Mouse (Mus musculus): Measurements from ENCODE around the gene Scd1. TPM values are rescaled to one million over a fixed set of nuclear protein-coding genes. Genes with fewer than 3 reads are reported as not detected.
A peak's percentile ranks its signal among the peaks of the same experiment; 100 is the strongest.

Gene Scd1
- total and polyA plus RNA-seq, 3 experiments, result 100 to 183 TPM; not detected in 1

DNA sequence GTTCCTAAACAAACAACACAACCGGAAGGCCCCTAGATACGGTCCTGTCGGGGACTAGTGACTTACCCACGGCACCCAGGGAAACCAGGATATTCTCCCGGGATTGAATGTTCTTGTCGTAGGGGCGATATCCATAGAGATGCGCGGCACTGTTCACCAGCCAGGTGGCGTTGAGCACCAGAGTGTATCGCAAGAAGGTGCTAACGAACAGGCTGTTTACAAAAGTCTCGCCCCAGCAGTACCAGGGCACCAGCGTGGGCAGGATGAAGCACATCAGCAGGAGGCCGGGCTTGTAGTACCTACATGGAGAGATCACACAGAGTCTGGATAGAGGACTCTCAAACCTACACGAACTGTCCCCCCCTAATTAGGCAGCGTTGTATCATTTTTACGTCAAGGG is 7.6 kb downstream of the Scd1 start:
- peaks cover 0 to 21% of the 10 kb centered on the region in 2 experiments; a peak in 2 of 4 replicates for H3K36me3 ChIP-seq (ENCODE audit: control insufficient read depth in 1 of 2, insufficient read depth in 2 of 2, low read length in 2 of 2)
- no peaks in the 10 kb centered on the region; a peak in 1 of 4 replicates for H3K27me3 ChIP-seq (ENCODE audit: control insufficient read depth in 1 of 2, insufficient read depth in 2 of 2, low read length in 2 of 2)
- no peak overlapping the region for H3K27ac ChIP-seq (ENCODE audit: control insufficient read depth, low read depth, low read length)
- DNase-seq (ENCODE audit: low read depth, low spot score), result no peak
- H3K9me3 ChIP-seq (replicated peaks; ENCODE audit: insufficient read depth, low read length), result no peaks in the 10 kb centered on the region
- no peak overlapping the region for H3K4me3 ChIP-seq (ENCODE audit: control insufficient read depth in 1 of 2, insufficient read depth in 1 of 2, low read depth in 2 of 2, low read length in 2 of 2)
- no peak for TF ChIP-seq RAD21 (IDR thresholded peaks at IDR 0.05; ENCODE audit: low read depth, low read length)
- TF ChIP-seq GABPA (IDR thresholded peaks at IDR 0.05; ENCODE audit: low read depth, low read length), result no peak
- no peak for TF ChIP-seq MYB (IDR thresholded peaks at IDR 0.05; ENCODE audit: low read depth, low read length)
- TF ChIP-seq KAT2A (conservative IDR thresholded peaks at IDR 0.05; ENCODE audit: low read depth, low read length), result no peak
- TF ChIP-seq SMC3 (IDR thresholded peaks at IDR 0.05; ENCODE audit: low read depth, low read length), result no peak
- H3K4me1 ChIP-seq (ENCODE audit: control insufficient read depth in 1 of 2, insufficient read depth in 2 of 2, low read length in 2 of 2), result peaks cover 15 to 21% of the 10 kb centered on the region in 2 experiments
- no peaks in the 10 kb centered on the region for H3K79me2 ChIP-seq (ENCODE audit: control insufficient read depth, insufficient read depth, low read length, poor library complexity)
- no peak overlapping the region for H3K9ac ChIP-seq (ENCODE audit: control insufficient read depth, low read depth, low read length, poor library complexity, severe bottlenecking)

DNA sequence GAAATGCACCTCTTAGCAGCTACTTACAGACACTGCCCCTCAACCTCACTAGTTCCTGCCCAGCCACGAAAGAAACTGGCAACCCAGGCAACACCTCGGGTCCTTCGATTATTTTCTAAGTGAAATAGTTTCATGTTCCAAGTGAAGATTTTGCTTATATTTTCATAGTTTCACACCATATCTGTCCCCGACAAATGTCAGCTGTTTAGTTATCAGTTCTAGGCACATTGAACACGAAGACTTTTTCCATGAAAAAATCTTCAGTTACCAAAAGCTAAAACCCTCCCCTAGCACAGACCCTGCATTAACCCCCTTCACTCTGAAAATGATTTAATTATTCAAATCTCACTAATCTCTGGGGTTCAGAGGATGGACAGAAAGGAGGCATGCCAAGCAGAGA is 10.9 kb downstream of the Scd1 start:
- peaks cover 0 to 50% of the 10 kb centered on the region in 2 experiments; a peak in 2 of 4 replicates for H3K36me3 ChIP-seq (ENCODE audit: control insufficient read depth in 1 of 2, insufficient read depth in 2 of 2, low read length in 2 of 2)
- H3K79me2 ChIP-seq (ENCODE audit: control insufficient read depth, insufficient read depth, low read length, poor library complexity), result no peaks in the 10 kb centered on the region
- DNase-seq (ENCODE audit: low read depth, low spot score), result peak; percentile 66
- H3K27me3 ChIP-seq (ENCODE audit: control insufficient read depth in 1 of 2, insufficient read depth in 2 of 2, low read length in 2 of 2), result no peaks in the 10 kb centered on the region
- H3K4me3 ChIP-seq (ENCODE audit: control insufficient read depth in 1 of 2, insufficient read depth in 1 of 2, low read depth in 2 of 2, low read length in 2 of 2), result no peak overlapping the region
- peak overlapping the region; percentile 28; the same call in 1 of the 2 replicates for H3K27ac ChIP-seq (ENCODE audit: control insufficient read depth, low read depth, low read length)
- no peak for TF ChIP-seq JUND (IDR thresholded peaks at IDR 0.05; ENCODE audit: low read depth, low read length)
- no peak for TF ChIP-seq POLR2AphosphoS5 (IDR thresholded peaks at IDR 0.05; ENCODE audit: borderline replicate concordance, low read depth, low read length)
- TF ChIP-seq TAL1 (IDR thresholded peaks at IDR 0.05; ENCODE audit: low read length), result peak; percentile 77
- peak; percentile 98 for TF ChIP-seq TCF12 (IDR thresholded peaks at IDR 0.05; ENCODE audit: low read depth, low read length)
- TF ChIP-seq MAX (IDR thresholded peaks at IDR 0.05; ENCODE audit: low read length), result peak; percentile 54; the same call in 1 of the 2 replicates
- peak; percentile 95 for TF ChIP-seq GATA1 (IDR thresholded peaks at IDR 0.05; ENCODE audit: low read depth, low read length)
- 0 out of 2 replicates have a peak, but pooled peaks have one; percentile 12 for TF ChIP-seq GABPA (IDR thresholded peaks at IDR 0.05; ENCODE audit: low read depth, low read length)
- TF ChIP-seq RAD21 (IDR thresholded peaks at IDR 0.05; ENCODE audit: low read depth, low read length), result no peak
- peak; percentile 96 for TF ChIP-seq RCOR1 (IDR thresholded peaks at IDR 0.05; ENCODE audit: low read depth, low read length)
- peak; percentile 52 for TF ChIP-seq MYB (IDR thresholded peaks at IDR 0.05; ENCODE audit: low read depth, low read length)
- TF ChIP-seq ZNF384 (IDR thresholded peaks at IDR 0.05; ENCODE audit: low read depth, low read length), result peak; percentile 81
- peak; percentile 97 for TF ChIP-seq ETS1 (IDR thresholded peaks at IDR 0.05; ENCODE audit: low read depth, low read length)
- peak; percentile 94 to 96 for TF ChIP-seq EP300 (IDR thresholded peaks at IDR 0.05; ENCODE audit: low read depth in 1 of 2, low read length in 2 of 2)
- TF ChIP-seq CHD2 (IDR thresholded peaks at IDR 0.05; ENCODE audit: low read length), result no peak
- no peak for TF ChIP-seq ZC3H11A (IDR thresholded peaks at IDR 0.05; ENCODE audit: low read depth, low read length)
- peak; percentile 50; the same call in 1 of the 2 replicates for TF ChIP-seq BHLHE40 (IDR thresholded peaks at IDR 0.05; ENCODE audit: borderline replicate concordance, low read depth, low read length)
- peak; percentile 85 for TF ChIP-seq SIN3A (IDR thresholded peaks at IDR 0.05; ENCODE audit: low read length)
- H3K4me1 ChIP-seq (ENCODE audit: control insufficient read depth in 1 of 2, insufficient read depth in 2 of 2, low read length in 2 of 2), result peaks cover 26 to 49% of the 10 kb centered on the region in 2 experiments
- no peaks in the 10 kb centered on the region for H3K9me3 ChIP-seq (replicated peaks; ENCODE audit: insufficient read depth, low read length)
- no peak overlapping the region for H3K9ac ChIP-seq (ENCODE audit: control insufficient read depth, low read depth, low read length, poor library complexity, severe bottlenecking)
